Mouse (Mus musculus): ENCODE measurements around the gene Trmt2b. TPM values are rescaled to one million over a fixed set of nuclear protein-coding genes. Genes with fewer than 3 reads are reported as not detected.
A peak's percentile ranks its signal among the peaks of the same experiment; 100 is the strongest.
"Not testable (repeated sequence)": the region's sequence is repeated elsewhere in the genome, so short reads cannot be mapped to it uniquely, and the experiment has no call there.

Gene Trmt2b
- 4.5 and 5.9 TPM in 2 replicates for polyA plus RNA-seq (2012; rRNA removed)

GRCm38 (mm10) chrX:134276275-134277160 is at the start of gene Trmt2b:
Trmt2b (minus strand) TSS chrX:134276984.
- no peaks in the 10 kb centered on the region for H3K27me3 ChIP-seq (ENCODE audit: control insufficient read depth, insufficient read depth, low read length)
- H3K4me3 ChIP-seq (ENCODE audit: extremely low read depth, insufficient read depth, insufficient read length): peak within 1 kb of the TSS; percentile 69
- peak within 1 kb of the TSS; percentile 66 for H3K27ac ChIP-seq (ENCODE audit: insufficient read depth, low read length)
- no peak for TF ChIP-seq POLR2A (IDR thresholded peaks at IDR 0.05; ENCODE audit: low read depth, low read length)
- no peak for TF ChIP-seq CTCF (IDR thresholded peaks at IDR 0.05; ENCODE audit: extremely low read depth, insufficient read depth, insufficient read length, insufficient replicate concordance)
- peak; percentile 19 to 62 for DNase-seq (ENCODE audit: low read depth in 1 of 2, low spot score in 2 of 2)
- H3K36me3 ChIP-seq (ENCODE audit: control insufficient read depth, insufficient read depth, low read length): no peaks in the 10 kb centered on the region
- H3K4me1 ChIP-seq (ENCODE audit: control insufficient read depth, insufficient read depth, insufficient read length): peaks cover 4% of the 10 kb centered on the region; the same call in 1 of the 2 replicates
- 19% methylated on average over 26 of the region's 26 CpGs for WGBS

- no peak for TF ChIP-seq CTCF (IDR thresholded peaks at IDR 0.05; ENCODE audit: extremely low read depth, insufficient read depth, insufficient read length, insufficient replicate concordance)
- TF ChIP-seq POLR2A (IDR thresholded peaks at IDR 0.05; ENCODE audit: low read depth, low read length): no peak
- Histone ChIP-seq H3K4me3 (ENCODE audit: extremely low read depth, insufficient read depth, insufficient read length) (no peak overlapping the region), H3K27ac (ENCODE audit: insufficient read depth, low read length) (no peak overlapping the region), H3K36me3 (ENCODE audit: control insufficient read depth, insufficient read depth, low read length) (no peaks in the 10 kb centered on the region), H3K27me3 (ENCODE audit: control insufficient read depth, insufficient read depth, low read length) (no peaks in the 10 kb centered on the region), H3K4me1 (ENCODE audit: control insufficient read depth, insufficient read depth, insufficient read length) (no peaks in the 10 kb centered on the region)
- peak in 1 of 2 experiments; percentile 25 for DNase-seq (ENCODE audit: low read depth in 1 of 2, low spot score in 2 of 2)
- 66% methylated on average over 2 of the region's 2 CpGs for WGBS
Observed at GRCm38 (mm10) chrX:134319153-134319932, 42.6 kb upstream of the Trmt2b start.

- not testable (repeated sequence) for DNase-seq (ENCODE audit: low read depth in 1 of 2, low spot score in 2 of 2); H3K27ac ChIP-seq (ENCODE audit: insufficient read depth, low read length); H3K36me3 ChIP-seq (ENCODE audit: control insufficient read depth, insufficient read depth, low read length); H3K27me3 ChIP-seq (ENCODE audit: control insufficient read depth, insufficient read depth, low read length); H3K4me3 ChIP-seq (ENCODE audit: extremely low read depth, insufficient read depth, insufficient read length); H3K4me1 ChIP-seq (ENCODE audit: control insufficient read depth, insufficient read depth, insufficient read length)
- 89% methylated on average over 7 of the region's 7 CpGs for WGBS
Observed at GRCm38 (mm10) chrX:134311193-134311592, 34.4 kb upstream of the Trmt2b start.

GRCm38 (mm10) chrX:134308275-134308634 is 31.5 kb upstream of the Trmt2b start:
- peak overlapping the region; percentile 55 for H3K4me3 ChIP-seq (ENCODE audit: extremely low read depth, insufficient read depth, insufficient read length)
- H3K36me3 ChIP-seq (ENCODE audit: control insufficient read depth, insufficient read depth, low read length): no peaks in the 10 kb centered on the region
- WGBS: 27% methylated on average over 9 of the region's 9 CpGs
- H3K4me1 ChIP-seq (ENCODE audit: control insufficient read depth, insufficient read depth, insufficient read length): 0 out of 2 replicates have a peak, but pooled peaks cover 2% of the 10 kb centered on the region
- no peaks in the 10 kb centered on the region for H3K27me3 ChIP-seq (ENCODE audit: control insufficient read depth, insufficient read depth, low read length)
- DNase-seq (ENCODE audit: low read depth in 1 of 2, low spot score in 2 of 2): no peak
- TF ChIP-seq POLR2A (IDR thresholded peaks at IDR 0.05; ENCODE audit: low read depth, low read length): no peak
- no peak for TF ChIP-seq CTCF (IDR thresholded peaks at IDR 0.05; ENCODE audit: extremely low read depth, insufficient read depth, insufficient read length, insufficient replicate concordance)
- H3K27ac ChIP-seq (ENCODE audit: insufficient read depth, low read length): no peak overlapping the region

- DNase-seq (ENCODE audit: low read depth in 1 of 2, low spot score in 2 of 2): peak; percentile 73 to 82
- peak; percentile 29; the same call in 1 of the 2 replicates for TF ChIP-seq POLR2A (IDR thresholded peaks at IDR 0.05; ENCODE audit: low read depth, low read length)
- TF ChIP-seq CTCF (IDR thresholded peaks at IDR 0.05; ENCODE audit: extremely low read depth, insufficient read depth, insufficient read length, insufficient replicate concordance): no peak
Observed at GRCm38 (mm10) chrX:134307534-134308274, 30.9 kb upstream of the Trmt2b start, which contains the start of gene Cenpi. Cenpi (plus strand) TSS chrX:134308084.

GRCm38 (mm10) chrX:134303287-134303686 is 26.5 kb upstream of the Trmt2b start:
- 90% methylated on average over 1 of the region's 1 CpGs for WGBS
- H3K4me3 ChIP-seq (ENCODE audit: extremely low read depth, insufficient read depth, insufficient read length): no peak overlapping the region
- H3K36me3 ChIP-seq (ENCODE audit: control insufficient read depth, insufficient read depth, low read length): no peaks in the 10 kb centered on the region
- TF ChIP-seq POLR2A (IDR thresholded peaks at IDR 0.05; ENCODE audit: low read depth, low read length): no peak
- no peak for TF ChIP-seq CTCF (IDR thresholded peaks at IDR 0.05; ENCODE audit: extremely low read depth, insufficient read depth, insufficient read length, insufficient replicate concordance)
- no peak for DNase-seq (ENCODE audit: low read depth in 1 of 2, low spot score in 2 of 2)
- H3K27ac ChIP-seq (ENCODE audit: insufficient read depth, low read length): no peak overlapping the region
- H3K27me3 ChIP-seq (ENCODE audit: control insufficient read depth, insufficient read depth, low read length): no peaks in the 10 kb centered on the region
- H3K4me1 ChIP-seq (ENCODE audit: control insufficient read depth, insufficient read depth, insufficient read length): 0 out of 2 replicates have a peak, but pooled peaks cover 1% of the 10 kb centered on the region

More at GRCm38 (mm10) chrX:134307534-134308274, 30.9 kb upstream of the Trmt2b start, which contains the start of gene Cenpi:
- WGBS: 32% methylated on average over 36 of the region's 36 CpGs
- Histone ChIP-seq H3K4me1 (ENCODE audit: control insufficient read depth, insufficient read depth, insufficient read length) (0 out of 2 replicates have a peak, but pooled peaks cover 2% of the 10 kb centered on the region), H3K27me3 (ENCODE audit: control insufficient read depth, insufficient read depth, low read length) (no peaks in the 10 kb centered on the region), H3K36me3 (ENCODE audit: control insufficient read depth, insufficient read depth, low read length) (no peaks in the 10 kb centered on the region), H3K4me3 (ENCODE audit: extremely low read depth, insufficient read depth, insufficient read length) (peak within 1 kb of the TSS; percentile 55), H3K27ac (ENCODE audit: insufficient read depth, low read length) (peak within 1 kb of the TSS; percentile 86)
